Mouse (Mus musculus) MEL (cell line): Measurements from ENCODE around the gene Fam129c. TPM values are rescaled to one million over a fixed set of nuclear protein-coding genes. Genes with fewer than 3 reads are reported as not detected.

ENCODE experiments used
- DNase-seq: peaks from one replicate; pipeline ENCODE4 v3.0.0; 2011; ENCODE audit warnings: low read depth, low spot score
- H3K27ac ChIP-seq: 2 replicates; pipeline ENCODE4 v1.5.1; 2012; ENCODE audit warnings: low read depth, mild to moderate bottlenecking, control low read depth, low read length, moderate library complexity; ENCODE audit not compliant: control insufficient read depth
- H3K27me3 ChIP-seq, 2 experiments: fragments of 150-350 bp in 1 of 2; sonication (generic) in 1 of 2; 2 replicates each; pipeline ENCODE4 v1.6.1; 2012; ENCODE audit warnings: low read length in 2 of 2, mild to moderate bottlenecking in 2 of 2, improper control_type of control experiment in 1 of 2, moderate library complexity in 1 of 2; ENCODE audit not compliant: insufficient read depth in 2 of 2, control insufficient read depth in 1 of 2
- H3K36me3 ChIP-seq, 2 experiments: 2 replicates each; pipeline ENCODE4 v1.6.1; 2012 to 2014; ENCODE audit warnings: low read length in 2 of 2, improper control_type of control experiment in 1 of 2, inconsistent platforms in 1 of 2, mild to moderate bottlenecking in 1 of 2; ENCODE audit not compliant: insufficient read depth in 2 of 2, control insufficient read depth in 1 of 2
- H3K4me1 ChIP-seq, 2 experiments: fragments of 150-350 bp in 1 of 2; sonication (generic) in 1 of 2; 2 replicates each; pipeline ENCODE4 v1.6.1; 2012; ENCODE audit warnings: low read length in 2 of 2, improper control_type of control experiment in 1 of 2, mild to moderate bottlenecking in 1 of 2; ENCODE audit not compliant: insufficient read depth in 2 of 2, control insufficient read depth in 1 of 2
- H3K4me3 ChIP-seq, 2 experiments: fragments of 150-350 bp in 1 of 2; sonication (generic) in 1 of 2; 2 replicates each; pipeline ENCODE4 v1.5.1; 2012; ENCODE audit warnings: low read depth in 2 of 2, low read length in 2 of 2, mild to moderate bottlenecking in 2 of 2, moderate library complexity in 2 of 2, control low read depth in 1 of 2, improper control_type of control experiment in 1 of 2; ENCODE audit not compliant: control insufficient read depth in 1 of 2, insufficient read depth in 1 of 2
- H3K79me2 ChIP-seq: 2 replicates; pipeline ENCODE4 v1.6.1; 2012; ENCODE audit warnings: mild to moderate bottlenecking, low read length, moderate library complexity; ENCODE audit not compliant: control insufficient read depth, poor library complexity, insufficient read depth
- H3K9ac ChIP-seq: 2 replicates; pipeline ENCODE4 v1.6.1; 2012; ENCODE audit warnings: low read depth, mild to moderate bottlenecking, control low read depth, low read length, moderate library complexity; ENCODE audit not compliant: control insufficient read depth, poor library complexity, severe bottlenecking
- H3K9me3 ChIP-seq: fragments of 150-350 bp; sonication (generic); replicated peaks from 2 replicates; pipeline ENCODE4 v1.6.1; 2012; ENCODE audit warnings: mild to moderate bottlenecking, low read length, improper control_type of control experiment, moderate library complexity; ENCODE audit not compliant: insufficient read depth
- CHD1 ChIP-seq: IDR thresholded peaks from 2 replicates; pipeline ENCODE4 v1.6.1; 2012; ENCODE audit warnings: low read depth, mild to moderate bottlenecking, inconsistent platforms, low read length, improper control_type of control experiment
- CHD2 ChIP-seq: IDR thresholded peaks from 2 replicates; pipeline ENCODE4 v1.6.1; 2011; ENCODE audit warnings: low read length, improper control_type of control experiment
- ETS1 ChIP-seq: IDR thresholded peaks from 2 replicates; pipeline ENCODE4 v1.6.1; 2012; ENCODE audit warnings: low read depth, mild to moderate bottlenecking, inconsistent platforms, low read length, improper control_type of control experiment, moderate library complexity
- GABPA ChIP-seq: IDR thresholded peaks from 2 replicates; pipeline ENCODE4 v1.6.1; 2012; ENCODE audit warnings: low read depth, mild to moderate bottlenecking, inconsistent platforms, low read length, improper control_type of control experiment, moderate library complexity
- KAT2A ChIP-seq: conservative IDR thresholded peaks from 2 replicates; pipeline ENCODE4 v1.6.1; 2012; ENCODE audit warnings: low read depth, low read length, improper control_type of control experiment, inconsistent platforms
- MAFK ChIP-seq: IDR thresholded peaks from 2 replicates; pipeline ENCODE4 v1.6.1; 2011; ENCODE audit warnings: low read depth, mild to moderate bottlenecking, low read length, improper control_type of control experiment, borderline replicate concordance
- MAZ ChIP-seq: IDR thresholded peaks from 2 replicates; pipeline ENCODE4 v1.6.1; 2012; ENCODE audit warnings: low read depth, mild to moderate bottlenecking, inconsistent platforms, low read length, improper control_type of control experiment
- MEF2A ChIP-seq: IDR thresholded peaks from 2 replicates; pipeline ENCODE4 v1.6.1; 2014; ENCODE audit warnings: low read depth, mild to moderate bottlenecking, inconsistent platforms, low read length, improper control_type of control experiment; ENCODE audit not compliant: poor library complexity, insufficient replicate concordance, severe bottlenecking; ENCODE audit errors: extremely low read depth
- MXI1 ChIP-seq: IDR thresholded peaks from 2 replicates; pipeline ENCODE4 v1.6.1; 2011; ENCODE audit warnings: mild to moderate bottlenecking, low read depth, low read length, improper control_type of control experiment
- MYC ChIP-seq: IDR thresholded peaks from 2 replicates; pipeline ENCODE4 v1.6.1; 2011; ENCODE audit warnings: low read depth, mild to moderate bottlenecking, low read length, improper control_type of control experiment, moderate library complexity
- POLR2A ChIP-seq, 2 experiments: IDR thresholded peaks; 2 replicates each; pipeline ENCODE4 v1.6.1; 2011 to 2012; ENCODE audit warnings: low read length in 2 of 2, mild to moderate bottlenecking in 2 of 2, control low read depth in 1 of 2, improper control_type of control experiment in 1 of 2, low read depth in 1 of 2, moderate library complexity in 1 of 2; ENCODE audit not compliant: control insufficient read depth in 1 of 2, insufficient read depth in 1 of 2, poor library complexity in 1 of 2
- POLR2AphosphoS2 ChIP-seq: IDR thresholded peaks from 2 replicates; pipeline ENCODE4 v1.6.1; 2011; ENCODE audit warnings: low read length, improper control_type of control experiment
- SMC3 ChIP-seq: IDR thresholded peaks from 2 replicates; pipeline ENCODE4 v1.6.1; 2011; ENCODE audit warnings: low read depth, low read length, improper control_type of control experiment
- TBP ChIP-seq: IDR thresholded peaks from 2 replicates; pipeline ENCODE4 v1.8.0; 2011; ENCODE audit warnings: low read depth, low read length, improper control_type of control experiment
- TCF12 ChIP-seq: IDR thresholded peaks from 2 replicates; pipeline ENCODE4 v1.6.1; 2014; ENCODE audit warnings: low read depth, mild to moderate bottlenecking, inconsistent platforms, low read length, improper control_type of control experiment, moderate library complexity
- UBTF ChIP-seq: IDR thresholded peaks from 2 replicates; pipeline ENCODE4 v1.6.1; 2012; ENCODE audit warnings: low read depth, mild to moderate bottlenecking, inconsistent platforms, low read length, improper control_type of control experiment, moderate library complexity, borderline replicate concordance; ENCODE audit not compliant: insufficient read depth
- USF1 ChIP-seq: IDR thresholded peaks from 2 replicates; pipeline ENCODE4 v1.6.1; 2014; ENCODE audit warnings: low read depth, mild to moderate bottlenecking, inconsistent platforms, low read length, improper control_type of control experiment, moderate library complexity
- USF2 ChIP-seq, 2 experiments: IDR thresholded peaks; 2 replicates each; pipeline ENCODE4 v1.6.1; 2011 to 2012; ENCODE audit warnings: improper control_type of control experiment in 2 of 2, low read length in 2 of 2, borderline replicate concordance in 1 of 2, inconsistent platforms in 1 of 2, low read depth in 1 of 2, mild to moderate bottlenecking in 1 of 2; ENCODE audit not compliant: insufficient read depth in 1 of 2
- ZC3H11A ChIP-seq: IDR thresholded peaks from 2 replicates; pipeline ENCODE4 v1.6.1; 2012; ENCODE audit warnings: low read depth, mild to moderate bottlenecking, inconsistent platforms, low read length, improper control_type of control experiment
- ZKSCAN1 ChIP-seq: IDR thresholded peaks from 2 replicates; pipeline ENCODE4 v1.6.1; 2012; ENCODE audit warnings: low read depth, mild to moderate bottlenecking, inconsistent platforms, low read length, improper control_type of control experiment, moderate library complexity
- ZMIZ1 ChIP-seq: IDR thresholded peaks from 2 replicates; pipeline ENCODE4 v1.6.1; 2012; ENCODE audit warnings: low read depth, mild to moderate bottlenecking, inconsistent platforms, low read length, improper control_type of control experiment, moderate library complexity
- polyA plus RNA-seq, 2 experiments: library from polyadenylated mRNA; stranded (reverse) in 1 of 2; unstranded in 1 of 2; fragments of >175 nt in 1 of 2; fragments of >200 nt in 1 of 2; gene quantifications; 2 replicates each; pipeline versions ENCODE4 v1.2.1 to v1.2.4; 2012; ENCODE audit warnings: low replicate concordance in 2 of 2, low read depth in 1 of 2; ENCODE audit not compliant: insufficient read length in 2 of 2, insufficient read depth in 1 of 2, missing spikeins in 1 of 2
- total RNA-seq: library from RNA; depleted of rRNA; stranded (reverse); fragments of 300-350 nt; gene quantifications from 2 replicates; pipeline ENCODE4 v1.2.3, GENCODE M21; 2012

The Fam129c gene
- total and polyA plus RNA-seq, 3 experiments, result 7.6 to 8.3 TPM; not detected in 1

DNA sequence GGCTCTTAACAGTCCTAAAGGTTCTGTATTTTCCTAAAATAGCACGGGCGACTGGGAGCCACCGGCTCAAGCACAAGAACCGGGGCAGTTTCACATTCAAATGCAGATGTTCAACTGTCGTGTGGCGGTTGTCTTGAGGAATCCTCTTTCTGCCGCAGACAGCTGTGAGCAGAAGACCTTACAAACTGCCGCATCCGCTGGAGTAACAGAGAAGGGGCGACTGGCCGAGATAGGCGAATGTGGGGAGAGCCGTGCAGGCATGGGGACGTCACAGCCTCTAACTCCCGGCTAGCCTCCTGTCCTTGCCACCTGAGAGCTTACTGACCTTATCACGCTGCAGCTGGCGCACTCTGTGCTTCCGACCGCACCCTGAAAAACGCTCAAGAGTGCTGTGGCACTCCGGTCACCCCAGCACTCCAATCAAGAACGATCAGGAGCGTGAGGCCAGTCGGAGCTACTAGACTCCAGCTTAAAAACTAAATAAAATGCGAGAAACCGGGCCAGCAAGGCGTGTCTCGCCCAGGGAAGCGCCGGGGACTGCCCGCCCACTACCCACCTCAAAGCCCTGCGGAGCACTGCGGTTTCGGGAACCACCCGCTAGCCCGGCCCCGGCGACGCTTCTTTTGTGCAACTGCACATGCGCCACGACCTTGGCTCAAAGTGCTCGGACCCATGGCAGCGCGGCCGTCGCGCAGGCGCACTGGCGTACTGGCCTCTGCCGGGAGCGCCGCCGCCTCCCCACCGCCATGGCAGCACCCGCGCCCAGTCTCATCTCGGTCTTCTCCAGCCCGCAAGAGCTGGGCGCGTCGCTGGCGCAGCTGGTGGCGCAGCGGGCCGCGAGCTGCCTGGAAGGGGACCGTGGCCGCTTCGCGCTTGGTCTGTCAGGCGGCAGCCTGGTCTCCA is 5.7 kb upstream of the Fam129c start, which contains the start of gene Pgls (continued):
- no peak; the same call in 1 of the 2 replicates for TF ChIP-seq KAT2A
- no peak for TF ChIP-seq MEF2A
- peak; percentile 76 for TF ChIP-seq ETS1
- TF ChIP-seq CHD1, result no peak

DNA sequence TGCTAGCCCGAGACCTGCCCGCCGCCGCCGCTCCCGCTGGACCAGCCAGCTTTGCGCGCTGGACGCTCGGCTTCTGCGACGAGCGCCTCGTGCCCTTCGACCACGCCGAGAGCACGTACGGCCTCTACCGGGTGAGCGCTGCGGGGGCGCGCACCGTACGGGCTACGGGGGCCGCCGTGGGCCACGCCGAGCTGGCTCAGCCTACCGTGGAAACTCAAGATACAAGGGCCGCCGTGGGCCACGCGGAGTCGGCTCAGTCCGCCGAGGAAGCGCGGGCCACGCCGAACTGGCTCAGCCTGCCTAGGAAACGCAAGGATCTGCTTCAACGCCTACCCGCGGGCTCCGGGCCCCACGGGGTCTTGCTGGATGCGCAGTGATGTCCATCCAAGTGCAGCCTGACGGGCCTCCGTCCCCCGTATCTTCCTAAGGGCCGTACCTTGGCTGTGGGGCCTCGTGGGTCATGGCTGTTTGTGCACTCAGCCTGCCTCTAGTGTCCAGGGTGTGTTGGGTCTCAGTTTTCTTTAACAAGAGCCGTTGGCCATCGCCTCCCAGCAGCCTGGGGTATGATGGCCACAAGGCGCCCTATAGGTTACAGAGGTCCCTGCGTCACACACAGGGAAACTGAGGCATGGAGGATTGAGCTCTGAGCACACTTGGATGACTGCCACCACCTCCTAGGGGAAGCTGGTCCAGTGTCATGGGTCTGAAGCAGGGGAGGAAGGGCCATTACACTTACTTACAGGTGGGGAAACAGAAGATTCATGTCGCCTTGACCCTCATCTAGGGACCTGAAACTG is 4.9 kb upstream of the Fam129c start:
- Histone ChIP-seq H3K9ac (peak overlapping the region; percentile 89), H3K79me2 (peaks cover 21% of the 10 kb centered on the region), H3K27ac (peak overlapping the region; percentile 93), H3K27me3 (no peaks in the 10 kb centered on the region), H3K9me3 (no peaks in the 10 kb centered on the region), H3K4me3 (peak overlapping the region; percentile 79 to 87), H3K4me1 (peaks cover 9 to 28% of the 10 kb centered on the region in 2 experiments), H3K36me3 (peaks cover 0 to 12% of the 10 kb centered on the region in 2 experiments; a peak in 3 of 4 replicates)
- DNase-seq, result no peak
- no peak for TF ChIP-seq ETS1
- 0 out of 2 replicates have a peak, but pooled peaks have one; percentile 1 for TF ChIP-seq USF1
- no peak for TF ChIP-seq ZMIZ1
- TF ChIP-seq POLR2AphosphoS2, result no peak
- TF ChIP-seq TBP, result 0 out of 2 replicates have a peak, but pooled peaks have one; percentile 11
- no peak for TF ChIP-seq ZKSCAN1
- no peak for TF ChIP-seq ZC3H11A
- TF ChIP-seq TCF12, result no peak
- no peak for TF ChIP-seq SMC3
- no peak for TF ChIP-seq GABPA
- TF ChIP-seq MAFK, result no peak
- peak; percentile 26; the same call in 1 of the 2 replicates for TF ChIP-seq MXI1
- TF ChIP-seq CHD2, result no peak
- TF ChIP-seq UBTF, result no peak
- TF ChIP-seq KAT2A, result no peak
- TF ChIP-seq MYC, result peak; percentile 36; the same call in 1 of the 2 replicates
- no peak for TF ChIP-seq USF2 (IDR thresholded peaks at IDR 0.05; ENCODE audit: borderline replicate concordance in 1 of 2, insufficient read depth in 1 of 2, low read depth in 1 of 2, low read length in 2 of 2)
- TF ChIP-seq MAZ, result no peak
- peak in 1 of 2 experiments; percentile 13; a peak in 1 of 4 replicates for TF ChIP-seq POLR2A (IDR thresholded peaks at IDR 0.05; ENCODE audit: control insufficient read depth in 1 of 2, insufficient read depth in 1 of 2, low read depth in 1 of 2, low read length in 2 of 2, poor library complexity in 1 of 2)
